Mouse (Mus musculus) brain, adult 10 weeks (tissue): Measurements from ENCODE around the gene Cldn11. TPM values are rescaled to one million over a fixed set of nuclear protein-coding genes. Genes with fewer than 3 reads are reported as not detected.

ENCODE experiments used
- polyA plus RNA-seq: library from polyadenylated mRNA; stranded (reverse); fragments of 350-450 nt; fragmentation: Illumina TruSeq; extraction: RNeasy Lipid Tissue Mini Kit (QIAGEN cat#74804); gene quantifications from one replicate; pipeline ENCODE4 v1.2.3, GENCODE M21; 2015; ENCODE audit warnings: low read depth, low replicate concordance

Gene Cldn11
- polyA plus RNA-seq = 233 TPM

DNA sequence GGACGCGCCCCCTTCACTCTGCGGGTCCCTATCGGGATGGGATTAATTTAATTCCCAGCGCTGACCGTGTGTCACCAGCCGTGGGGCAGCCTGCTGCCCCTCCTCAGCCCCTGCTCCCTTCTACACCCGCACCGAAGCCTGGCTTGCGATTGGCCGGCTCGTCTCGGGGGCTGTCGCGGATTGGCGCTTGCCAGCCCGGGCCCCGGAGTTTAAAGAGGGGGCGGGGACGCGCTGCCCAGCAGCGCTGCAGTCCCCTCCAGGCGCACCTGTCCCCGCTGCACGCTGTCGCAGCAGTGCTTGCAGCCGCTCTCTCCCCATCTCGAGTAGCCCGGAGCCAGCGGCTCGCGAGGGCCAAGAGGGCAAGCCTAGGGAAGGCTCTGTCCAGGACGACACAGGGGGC, at the start of gene Cldn11:
Cldn11 (plus strand) TSS at position 215 of the 400 bp plus-strand sequence.

Other genes with a start within 250 kb of the Cldn11 start
- gene Phc3, start 180.5 kb upstream of the Cldn11 start, polyA plus RNA-seq = 18.9 TPM
- 33.0 TPM for gene Prkci, start 154.2 kb upstream of the Cldn11 start, polyA plus RNA-seq
- gene Skil, start 54.9 kb upstream of the Cldn11 start, polyA plus RNA-seq = 31.7 TPM
- 31.9 TPM for gene Slc7a14, start 160.5 kb downstream of the Cldn11 start, polyA plus RNA-seq